Mouse (Mus musculus): ENCODE measurements around the gene Aldh1b1.

DNA sequence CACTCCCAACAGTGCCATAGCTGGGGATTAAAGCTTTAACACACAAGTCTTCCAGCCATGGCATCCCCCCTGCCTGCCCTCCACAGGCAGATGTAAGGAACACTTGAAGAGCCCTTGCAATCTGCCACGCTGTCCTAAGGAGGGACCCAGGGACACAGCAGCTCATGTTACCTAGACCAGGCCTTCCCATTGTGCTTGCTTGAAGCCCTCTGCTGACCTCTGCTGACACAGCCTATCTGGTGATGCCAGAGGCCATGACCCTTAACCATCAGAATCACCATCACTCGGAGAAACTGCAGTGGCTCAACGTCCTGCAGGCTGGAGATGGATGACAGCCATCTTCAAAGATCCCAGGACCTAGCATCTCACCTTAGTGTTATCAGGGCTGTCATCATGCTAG lies 23.2 kb downstream of the Aldh1b1 start:
- TF ChIP-seq CTCF (IDR thresholded peaks at IDR 0.05; ENCODE audit: control insufficient read depth, insufficient read depth, low read length), result no peak
- no peak for TF ChIP-seq POLR2A (IDR thresholded peaks at IDR 0.05; ENCODE audit: borderline replicate concordance, control insufficient read depth, low read depth, low read length)
